Mouse (Mus musculus) spleen, adult 2 months (tissue): ENCODE data around the gene Gar1.

Source experiments
- CTCF ChIP-seq: fragments of 200-500 bp; IDR thresholded peaks from 2 replicates; pipeline ENCODE4 v1.5.1; 2011; ENCODE audit warnings: mild to moderate bottlenecking, inconsistent platforms; ENCODE audit not compliant: insufficient read depth, insufficient read length, insufficient replicate concordance; ENCODE audit errors: extremely low read depth
- POLR2A ChIP-seq: fragments of 200-500 bp; IDR thresholded peaks from 2 replicates; pipeline ENCODE4 v1.6.1; 2011; ENCODE audit warnings: low read depth, low read length, inconsistent platforms

DNA sequence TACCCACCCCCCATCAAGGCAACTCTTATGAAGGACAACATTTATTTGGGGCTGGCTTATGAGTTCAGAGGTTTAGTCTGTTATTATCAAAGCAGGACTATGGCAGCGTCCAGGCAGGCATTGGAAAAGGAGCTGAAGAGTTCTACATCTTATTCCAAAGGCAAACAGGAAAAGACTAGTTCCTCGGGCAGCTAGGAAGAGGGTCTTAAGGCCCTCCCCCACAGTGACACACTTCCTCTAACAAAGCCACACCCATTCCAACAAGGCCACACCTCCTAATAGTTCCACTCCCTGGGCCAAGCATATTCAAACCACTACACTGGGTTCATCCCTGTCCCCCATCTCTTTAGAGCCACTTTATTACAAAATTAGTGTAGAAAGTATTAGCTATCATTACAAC is 31.4 kb upstream of the Gar1 start:
- no peak for TF ChIP-seq CTCF
- no peak for TF ChIP-seq POLR2A
